Mouse (Mus musculus) heart, postnatal 0 days (tissue): Measurements from ENCODE around the gene Hspa12b. TPM values are rescaled to one million over a fixed set of nuclear protein-coding genes. Genes with fewer than 3 reads are reported as not detected.

ENCODE experiments used
- ATAC-seq: fragments of 200-750 bp; cut with Nextera tagmentation; 2 replicates; pipeline ENCODE4 v1.8.0; 2017; ENCODE audit warnings: low read depth, moderate number of reproducible peaks, moderate library complexity; ENCODE audit not compliant: insufficient read depth
- DNase-seq: peaks from one replicate; pipeline ENCODE4 v3.0.0-alpha.2; 2016; ENCODE audit warnings: low spot score
- H3K27ac ChIP-seq: fragments of 300-500 bp; sonication (generic); 2 replicates; pipeline ENCODE4 v1.5.1; 2014; ENCODE audit warnings: low read depth, mild to moderate bottlenecking
- H3K27me3 ChIP-seq: fragments of 300-500 bp; sonication (generic); 2 replicates; pipeline ENCODE4 v1.6.1; 2014; ENCODE audit warnings: low read length, mixed read lengths; ENCODE audit not compliant: control insufficient read depth, insufficient read depth
- H3K36me3 ChIP-seq: fragments of 300-500 bp; sonication (generic); replicated peaks from 2 replicates; pipeline ENCODE4 v1.6.1; 2014; ENCODE audit warnings: low read length, mixed read lengths; ENCODE audit not compliant: control insufficient read depth, insufficient read depth
- H3K4me1 ChIP-seq: fragments of 300-500 bp; sonication (generic); 2 replicates; pipeline ENCODE4 v1.6.1; 2014; ENCODE audit warnings: antibody characterized with exemption; ENCODE audit not compliant: control insufficient read depth, insufficient read depth
- H3K4me2 ChIP-seq: fragments of 300-500 bp; sonication (generic); 2 replicates; pipeline ENCODE4 v1.6.1; 2014; ENCODE audit warnings: low read depth, mild to moderate bottlenecking, low read length, moderate library complexity
- H3K4me3 ChIP-seq: fragments of 300-500 bp; sonication (generic); 2 replicates; pipeline ENCODE4 v1.5.1; 2014; ENCODE audit warnings: low read depth, low read length
- H3K9ac ChIP-seq: fragments of 300-500 bp; sonication (generic); replicated peaks from 2 replicates; pipeline ENCODE4 v1.6.1; 2014; ENCODE audit warnings: low read depth, low read length, mixed read lengths
- H3K9me3 ChIP-seq: fragments of 300-500 bp; sonication (generic); replicated peaks from 2 replicates; pipeline ENCODE4 v1.6.1; 2016; ENCODE audit warnings: low read length; ENCODE audit not compliant: control insufficient read depth
- CTCF ChIP-seq: IDR thresholded peaks from 2 replicates; pipeline ENCODE4 v1.5.1; 2016; ENCODE audit warnings: antibody characterized with exemption, control low read depth, low read depth
- EP300 ChIP-seq: IDR thresholded peaks from 2 replicates; pipeline ENCODE4 v1.6.1; 2016; ENCODE audit warnings: antibody characterized with exemption, low read depth
- WGBS: fragments of 180-500 bp; shearing (Covaris S2); extraction: QIAGEN DNeasy Blood & Tissue Kit; methylation state at CpG from one replicate; pipeline ENCODE4 v1.1.7; 2014; 5-methylcytosine and 5-hydroxymethylcytosine counted together
- polyA plus RNA-seq: library from polyadenylated mRNA; unstranded; fragments of >200 nt; fragmentation: Nextera tagmentation; extraction: Ambion mirVana; gene quantifications from 2 replicates; pipeline ENCODE4 v1.2.1, GENCODE M21; 2015
- total RNA-seq: library from RNA; depleted of rRNA; stranded (reverse); fragments of >200 nt; gene quantifications from 2 replicates; pipeline ENCODE4 v1.2.3, GENCODE M21; 2014; ENCODE audit warnings: low replicate concordance

Hspa12b gene
- total and polyA plus RNA-seq, 2 experiments from 2014 or later = 9.0 to 29.3 TPM

- no peak overlapping the region for H3K9ac ChIP-seq
- DNase-seq (peak; percentile 11), ATAC-seq (peak; percentile 37)
- peak overlapping the region; percentile 81 for H3K27ac ChIP-seq
- WGBS = 11% methylated on average over 11 of the region's 11 CpGs
- no peak overlapping the region for H3K4me3 ChIP-seq
- no peak for TF ChIP-seq EP300
- TF ChIP-seq CTCF = no peak
- H3K27me3 ChIP-seq = no peaks in the 10 kb centered on the region
- H3K4me2 ChIP-seq = 0 out of 2 replicates have a peak overlapping the region, but pooled peaks have one; percentile 8
- peaks cover 25% of the 10 kb centered on the region for H3K4me1 ChIP-seq
- no peaks in the 10 kb centered on the region for H3K36me3 ChIP-seq
- no peaks in the 10 kb centered on the region for H3K9me3 ChIP-seq
These were observed 8.6 kb downstream of the Hspa12b start for GRCm38 (mm10) chr2:131135521-131136139.

GRCm38 (mm10) chr2:131138296-131138695 lies 11.2 kb downstream of the Hspa12b start:
- TF ChIP-seq CTCF (no peak), EP300 (no peak)
- Histone ChIP-seq H3K27me3 (no peaks in the 10 kb centered on the region), H3K9ac (no peak overlapping the region), H3K36me3 (peaks cover 13% of the 10 kb centered on the region), H3K4me1 (peaks cover 32% of the 10 kb centered on the region), H3K9me3 (no peaks in the 10 kb centered on the region), H3K27ac (peak overlapping the region; percentile 30; the same call in 1 of the 2 replicates), H3K4me3 (no peak overlapping the region), H3K4me2 (no peak overlapping the region)
- no peak for ATAC-seq
- WGBS = 76% methylated on average over 4 of the region's 4 CpGs
- DNase-seq = peak; percentile 2

DNA sequence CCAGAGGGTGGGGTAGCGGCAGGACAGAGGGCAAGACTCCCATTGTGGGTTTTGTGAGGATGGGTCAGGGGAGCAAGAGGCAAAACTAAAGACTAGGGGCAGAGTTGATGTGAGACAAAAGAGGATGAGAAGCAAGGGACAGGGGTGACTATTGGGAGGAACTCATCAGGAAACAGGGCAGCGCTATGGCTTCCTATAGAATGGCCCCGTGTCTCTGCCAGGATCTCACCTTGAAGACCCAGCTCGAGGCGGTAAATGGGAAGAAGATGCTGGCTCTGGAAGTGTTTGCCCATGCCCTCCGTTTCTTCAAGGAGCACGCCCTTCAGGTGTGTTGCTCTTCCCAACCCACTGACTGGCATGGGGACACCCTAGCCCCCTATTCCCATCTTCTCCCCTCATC lies 11.7 kb downstream of the Hspa12b start:
- Histone ChIP-seq H3K27me3 (no peaks in the 10 kb centered on the region), H3K4me1 (peaks cover 32% of the 10 kb centered on the region), H3K4me2 (no peak overlapping the region), H3K9me3 (no peaks in the 10 kb centered on the region), H3K9ac (no peak overlapping the region), H3K27ac (peak overlapping the region; percentile 33; the same call in 1 of the 2 replicates), H3K36me3 (peaks cover 17% of the 10 kb centered on the region), H3K4me3 (no peak overlapping the region)
- TF ChIP-seq EP300 = no peak
- no peak for TF ChIP-seq CTCF
- WGBS = 93% methylated on average over 7 of the region's 7 CpGs
- ATAC-seq = no peak
- DNase-seq = no peak

GRCm38 (mm10) chr2:131139287-131139686 lies 12.2 kb downstream of the Hspa12b start:
- H3K27me3 ChIP-seq = no peaks in the 10 kb centered on the region
- no peaks in the 10 kb centered on the region for H3K9me3 ChIP-seq
- peak; percentile 1 for DNase-seq
- H3K4me2 ChIP-seq = no peak overlapping the region
- peaks cover 32% of the 10 kb centered on the region for H3K4me1 ChIP-seq
- no peak overlapping the region for H3K4me3 ChIP-seq
- no peak for TF ChIP-seq CTCF
- no peak overlapping the region for H3K9ac ChIP-seq
- no peak for ATAC-seq
- peak overlapping the region; percentile 83 for H3K27ac ChIP-seq
- WGBS = 84% methylated on average over 5 of the region's 5 CpGs
- peaks cover 20% of the 10 kb centered on the region for H3K36me3 ChIP-seq

- H3K9ac ChIP-seq = no peak overlapping the region
- no peaks in the 10 kb centered on the region for H3K9me3 ChIP-seq
- H3K27me3 ChIP-seq = no peaks in the 10 kb centered on the region
- DNase-seq (peak; percentile 71), ATAC-seq (peak; percentile 42)
- peaks cover 27% of the 10 kb centered on the region for H3K4me1 ChIP-seq
- peak overlapping the region; percentile 83 for H3K27ac ChIP-seq
- H3K4me2 ChIP-seq = no peak overlapping the region
- peaks cover 27% of the 10 kb centered on the region for H3K36me3 ChIP-seq
- no peak overlapping the region for H3K4me3 ChIP-seq
- WGBS = 13% methylated on average over 5 of the region's 5 CpGs
- TF ChIP-seq EP300 (no peak), CTCF (no peak)
These were observed 12.9 kb downstream of the Hspa12b start for GRCm38 (mm10) chr2:131139886-131140532.
